Mouse (Mus musculus) lung, adult 2 months (tissue): Measurements from ENCODE around the gene Adam12.

ENCODE experiments used
- CTCF ChIP-seq: fragments of 200-500 bp; IDR thresholded peaks from 2 replicates; pipeline ENCODE4 v1.5.1; 2011; ENCODE audit warnings: mild to moderate bottlenecking, low read length, control low read depth; ENCODE audit not compliant: insufficient read depth
- POLR2A ChIP-seq: fragments of 200-500 bp; IDR thresholded peaks from 2 replicates; pipeline ENCODE4 v1.6.1; 2011; ENCODE audit warnings: low read depth, mild to moderate bottlenecking, control low read depth, low read length, borderline replicate concordance; ENCODE audit errors: extremely low read depth

DNA sequence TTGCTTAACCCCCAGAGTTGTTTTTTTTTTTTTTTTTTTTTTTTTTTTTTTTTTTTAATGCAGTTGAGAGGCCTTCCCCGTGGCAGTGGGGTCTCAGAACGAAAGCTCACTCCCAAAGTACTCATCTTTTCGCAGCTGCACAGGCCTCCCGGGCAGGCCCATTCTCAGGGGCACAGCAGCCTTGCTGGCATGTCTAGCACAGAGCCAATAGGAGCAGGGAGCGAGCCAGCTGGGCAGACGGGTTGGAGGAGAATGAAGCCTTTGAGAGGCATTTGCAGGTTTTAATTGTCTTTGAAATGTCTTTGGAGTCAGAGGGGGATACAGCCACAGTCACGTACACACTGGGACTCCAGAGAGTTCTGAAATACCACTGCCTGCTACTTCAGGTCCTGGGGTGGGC, 217.2 kb downstream of the Adam12 start:
- TF ChIP-seq CTCF (no peak), POLR2A (no peak)
